Mouse (Mus musculus) forebrain, postnatal 0 days (tissue): ENCODE data around the gene Ubald2. TPM values are rescaled to one million over a fixed set of nuclear protein-coding genes. Genes with fewer than 3 reads are reported as not detected.

Experiments
- ATAC-seq: fragments of 200-750 bp; cut with Nextera tagmentation; 2 replicates; pipeline ENCODE4 v1.8.0; 2017; ENCODE audit warnings: mild to moderate bottlenecking, moderate library complexity
- DNase-seq: peaks from one replicate; pipeline ENCODE4 v3.0.0-alpha.2; 2015
- H3K27ac ChIP-seq: fragments of 300-500 bp; sonication (generic); 2 replicates; pipeline ENCODE4 v1.5.1; 2014; ENCODE audit warnings: low read depth, mild to moderate bottlenecking, antibody characterized with exemption, low read length, moderate library complexity, mixed read lengths
- H3K27me3 ChIP-seq: fragments of 300-500 bp; sonication (generic); 2 replicates; pipeline ENCODE4 v1.6.1; 2014; ENCODE audit warnings: mild to moderate bottlenecking, low read length, mixed read lengths; ENCODE audit not compliant: insufficient read depth
- H3K36me3 ChIP-seq: fragments of 300-500 bp; sonication (generic); 2 replicates; pipeline ENCODE4 v1.6.1; 2014; ENCODE audit warnings: mild to moderate bottlenecking, moderate library complexity; ENCODE audit not compliant: insufficient read depth
- H3K4me1 ChIP-seq: fragments of 300-500 bp; sonication (generic); 2 replicates; pipeline ENCODE4 v1.6.1; 2014; ENCODE audit warnings: antibody characterized with exemption; ENCODE audit not compliant: insufficient read depth
- H3K4me2 ChIP-seq: fragments of 300-500 bp; sonication (generic); 2 replicates; pipeline ENCODE4 v1.6.1; 2014; ENCODE audit warnings: low read depth, mild to moderate bottlenecking, moderate library complexity
- H3K4me3 ChIP-seq: fragments of 300-500 bp; sonication (generic); 2 replicates; pipeline ENCODE4 v1.5.1; 2014; ENCODE audit warnings: low read depth, low read length, mixed read lengths
- H3K9ac ChIP-seq: fragments of 300-500 bp; sonication (generic); 2 replicates; pipeline ENCODE4 v1.6.1; 2014; ENCODE audit warnings: mild to moderate bottlenecking
- H3K9me3 ChIP-seq: fragments of 300-500 bp; sonication (generic); 2 replicates; pipeline ENCODE4 v1.6.1; 2016; ENCODE audit warnings: low read length
- CTCF ChIP-seq: sonication (generic); IDR thresholded peaks from 2 replicates; pipeline ENCODE4 v1.5.1; 2016; ENCODE audit warnings: antibody characterized with exemption, control low read depth, low read depth
- WGBS: fragments of 180-500 bp; shearing (Covaris S2); extraction: QIAGEN DNeasy Blood & Tissue Kit; methylation state at CpG from one replicate; pipeline ENCODE4 v1.1.7; 2014; 5-methylcytosine and 5-hydroxymethylcytosine counted together
- polyA plus RNA-seq: library from polyadenylated mRNA; unstranded; fragments of >200 nt; fragmentation: Nextera tagmentation; extraction: Ambion mirVana; gene quantifications from 2 replicates; pipeline ENCODE4 v1.2.1, GENCODE M21; 2015
- total RNA-seq: library from RNA; depleted of rRNA; stranded (reverse); fragments of >200 nt; gene quantifications from 2 replicates; pipeline ENCODE4 v1.2.3, GENCODE M21; 2014; rRNA removed

Gene Ubald2
- 88.0 and 127 TPM in 2 replicates for total RNA-seq
- polyA plus RNA-seq = 50.6 and 68.5 TPM in 2 replicates

GRCm38 (mm10) chr11:116433356-116434286 is at the start of gene Ubald2:
Ubald2 (plus strand) TSS chr11:116434094.
- peak; percentile 100 for DNase-seq
- TF ChIP-seq CTCF = no peak
- H3K9ac ChIP-seq = peak within 1 kb of the TSS; percentile 84

GRCm38 (mm10) chr11:116384171-116384570 is 49.7 kb upstream of the Ubald2 start:
- H3K27ac ChIP-seq = no peak overlapping the region
- no peaks in the 10 kb centered on the region for H3K9me3 ChIP-seq
- ATAC-seq = no peak
- H3K9ac ChIP-seq = no peak overlapping the region
- H3K4me3 ChIP-seq = no peak overlapping the region
- peaks cover 24% of the 10 kb centered on the region; the same call in 1 of the 2 replicates for H3K36me3 ChIP-seq
- H3K27me3 ChIP-seq = no peaks in the 10 kb centered on the region
- 0 out of 2 replicates have a peak, but pooled peaks cover 3% of the 10 kb centered on the region for H3K4me1 ChIP-seq
- no peak for DNase-seq
- no peak for TF ChIP-seq CTCF
- H3K4me2 ChIP-seq = no peak overlapping the region
- WGBS = 84% methylated on average over 11 of the region's 11 CpGs

More at GRCm38 (mm10) chr11:116433356-116434286, at the start of gene Ubald2:
- Histone ChIP-seq H3K27ac (peak within 1 kb of the TSS; percentile 92), H3K9me3 (no peaks in the 10 kb centered on the region), H3K36me3 (peaks cover 8% of the 10 kb centered on the region; the same call in 1 of the 2 replicates), H3K4me2 (peak within 1 kb of the TSS; percentile 73), H3K4me3 (peak within 1 kb of the TSS; percentile 75), H3K27me3 (no peaks in the 10 kb centered on the region; the same call in 1 of the 2 replicates), H3K4me1 (0 out of 2 replicates have a peak, but pooled peaks cover 4% of the 10 kb centered on the region)
- ATAC-seq = peak; percentile 97
- 1% methylated on average over 65 of the region's 66 CpGs for WGBS

- no peak overlapping the region for H3K4me2 ChIP-seq
- DNase-seq (peak; percentile 16), ATAC-seq (no peak)
- WGBS = 39% methylated on average over 5 of the region's 5 CpGs
- no peak overlapping the region for H3K4me3 ChIP-seq
- H3K27me3 ChIP-seq = no peaks in the 10 kb centered on the region
- H3K9ac ChIP-seq = no peak overlapping the region
- TF ChIP-seq CTCF = no peak
- no peak overlapping the region for H3K27ac ChIP-seq
- H3K4me1 ChIP-seq = 0 out of 2 replicates have a peak, but pooled peaks cover 3% of the 10 kb centered on the region
- H3K9me3 ChIP-seq = no peaks in the 10 kb centered on the region
- H3K36me3 ChIP-seq = peaks cover 20% of the 10 kb centered on the region; the same call in 1 of the 2 replicates
These were observed 47.9 kb upstream of the Ubald2 start for GRCm38 (mm10) chr11:116385999-116386398.

- Histone ChIP-seq H3K9ac (no peak overlapping the region), H3K4me1 (0 out of 2 replicates have a peak, but pooled peaks cover 3% of the 10 kb centered on the region), H3K9me3 (no peaks in the 10 kb centered on the region), H3K4me3 (no peak overlapping the region), H3K27me3 (no peaks in the 10 kb centered on the region), H3K27ac (peak overlapping the region; percentile 45), H3K36me3 (0 out of 2 replicates have a peak, but pooled peaks cover 8% of the 10 kb centered on the region), H3K4me2 (no peak overlapping the region)
- DNase-seq (no peak), ATAC-seq (no peak)
- TF ChIP-seq CTCF = no peak
- WGBS = 26% methylated on average over 15 of the region's 16 CpGs
These were observed 46.5 kb upstream of the Ubald2 start for GRCm38 (mm10) chr11:116387086-116388071.

- Histone ChIP-seq H3K4me1 (0 out of 2 replicates have a peak, but pooled peaks cover 3% of the 10 kb centered on the region), H3K9me3 (no peaks in the 10 kb centered on the region), H3K27ac (peak overlapping the region; percentile 59), H3K9ac (no peak overlapping the region), H3K4me2 (peak overlapping the region; percentile 10; the same call in 1 of the 2 replicates), H3K4me3 (no peak overlapping the region), H3K27me3 (no peaks in the 10 kb centered on the region), H3K36me3 (0 out of 2 replicates have a peak, but pooled peaks cover 8% of the 10 kb centered on the region)
- TF ChIP-seq CTCF = peak; percentile 18; the same call in 1 of the 2 replicates
- peak; percentile 38; the same call in 1 of the 2 replicates for ATAC-seq
- DNase-seq = peak; percentile 42
- WGBS = 74% methylated on average over 14 of the region's 14 CpGs
These were observed 44.9 kb upstream of the Ubald2 start for GRCm38 (mm10) chr11:116388841-116389480.

- H3K9ac ChIP-seq = no peak overlapping the region
- TF ChIP-seq CTCF = no peak
- H3K36me3 ChIP-seq = peaks cover 13% of the 10 kb centered on the region; the same call in 1 of the 2 replicates
- ATAC-seq (no peak), DNase-seq (no peak)
- 91% methylated on average over 4 of the region's 4 CpGs for WGBS
- H3K4me2 ChIP-seq = no peak overlapping the region
- H3K4me3 ChIP-seq = no peak overlapping the region
- H3K27ac ChIP-seq = no peak overlapping the region
- no peaks in the 10 kb centered on the region for H3K27me3 ChIP-seq
- H3K4me1 ChIP-seq = no peaks in the 10 kb centered on the region
- no peaks in the 10 kb centered on the region for H3K9me3 ChIP-seq
These were observed 39.1 kb upstream of the Ubald2 start for GRCm38 (mm10) chr11:116394769-116395168.
